In genomic region chr4:103288342-103288741, GRCm38 (mm10) we compare ENCODE assay signal across 20 mouse cellular contexts. TPM values are rescaled to one million over a fixed set of nuclear protein-coding genes. Genes with fewer than 3 reads are reported as not detected.
"Had no signal": no experiment of that assay in that cellular context is flagged by ENCODE, and none has a peak within 500 bp of the region (broad histone marks: within the 10 kb centered on the region; RNA-seq: fewer than 3 reads in every experiment).

No protein-coding gene starts in this region.

- DNase-seq: kidney, adult 9 months; kidney, postnatal 4 days; liver, embryonic 13.5 days; lung, adult 18-20 months; thymus, adult 18-20 months; thymus, postnatal 14 days had no signal

- ATAC-seq: inflammation-experienced regulatory T-cells, adult 6 months; intestine, postnatal 0 days; midbrain, embryonic 13.5 days had no signal

RNA-seq across cellular contexts. Expression of gene 4921539E11Rik, which starts 2.3 kb away (rescaled TPM):
- total RNA-seq: layer of hippocampus, postnatal 36 days; left cerebral cortex, adult 8-10 months; left cerebral cortex, postnatal 25 days; megakaryocyte progenitor cell, adult 5-6 weeks; midbrain, postnatal 0 days had no signal
- polyA plus RNA-seq: inflammation-experienced regulatory T-cells, adult 6 months; intestine, postnatal 0 days; kidney, postnatal 0 days; limb, embryonic 11.5 days; limb, embryonic 15.5 days; liver, embryonic 13.5 days; lung, embryonic 16.5 days; midbrain, embryonic 13.5 days; midbrain, postnatal 0 days; spleen, adult 2 months; stomach, embryonic 15.5 days had no signal
